ENCODE assay signal across 8 mouse cellular contexts in the genomic region with DNA sequence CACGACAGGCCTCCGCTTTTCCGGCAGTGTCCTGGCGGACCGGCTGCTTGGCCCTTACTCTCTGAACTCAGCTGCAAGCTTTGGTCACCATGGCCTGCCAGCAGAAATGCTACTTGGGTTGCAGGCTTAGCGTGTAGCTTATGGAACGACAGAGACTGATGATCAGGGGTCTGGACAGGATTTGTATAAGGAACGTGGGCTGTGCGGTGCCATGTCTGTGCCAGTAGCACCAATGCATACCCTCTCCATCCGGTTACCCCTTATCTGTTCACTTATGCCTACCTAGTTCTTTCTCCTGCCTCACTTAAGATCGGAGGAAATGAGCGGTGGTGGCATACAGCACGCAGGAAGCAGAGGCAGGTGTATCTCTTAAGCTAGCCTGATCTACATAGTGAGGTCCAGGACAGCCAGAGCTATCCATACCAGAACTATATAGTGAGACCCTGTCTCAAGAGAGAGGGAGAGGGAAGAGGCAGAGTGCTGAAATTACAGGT. TPM values are rescaled to one million over a fixed set of nuclear protein-coding genes. Genes with fewer than 3 reads are reported as not detected.
DNase-seq lines count a peak whose midpoint lies in the region; ATAC-seq and TF ChIP-seq lines count a peak whose summit lies in the region.

No protein-coding gene starts in this region.

- TF ChIP-seq CTCF in cortical plate, adult 2 months (IDR thresholded peaks at IDR 0.05; ENCODE audit: extremely low read depth, insufficient read depth, low read length), result no peak
- no peak for TF ChIP-seq CTCF in hindbrain, postnatal 0 days (IDR thresholded peaks at IDR 0.05; ENCODE audit: low read depth)

- no peak for ATAC-seq in hindbrain, postnatal 0 days
- 0 out of 2 replicates have a peak, but pooled peaks have one; percentile 1 for ATAC-seq in midbrain, embryonic 16.5 days

- peak; percentile 22 for DNase-seq in kidney, postnatal 14 days
- DNase-seq in kidney, adult 11 months, result no peak
- no peak for DNase-seq in hindbrain, postnatal 0 days (ENCODE audit: low spot score)
- no peak for DNase-seq in retina, postnatal 1 day
- no peak for DNase-seq in urinary bladder, adult 18-20 months (ENCODE audit: low spot score in 2 of 2)
- no peak for DNase-seq in layer of hippocampus, adult 18-20 months (ENCODE audit: low spot score in 2 of 2)

- no peaks in the 10 kb centered on the region for H3K27me3 ChIP-seq in hindbrain, postnatal 0 days (ENCODE audit: insufficient read depth, low read length)
- no peaks in the 10 kb centered on the region for H3K27me3 ChIP-seq in midbrain, embryonic 16.5 days (ENCODE audit: control insufficient read depth, insufficient read depth, low read depth, low read length)

- H3K4me2 ChIP-seq in hindbrain, postnatal 0 days (ENCODE audit: low read depth, low read length), result peak overlapping the region; percentile 78
- H3K4me2 ChIP-seq in midbrain, embryonic 16.5 days (ENCODE audit: low read length), result peak overlapping the region; percentile 93

- no peaks in the 10 kb centered on the region for H3K9me3 ChIP-seq in hindbrain, postnatal 0 days (ENCODE audit: low read length)
- H3K9me3 ChIP-seq in midbrain, embryonic 16.5 days (replicated peaks; ENCODE audit: control insufficient read depth, low read length, poor library complexity, severe bottlenecking), result no peaks in the 10 kb centered on the region

- H3K4me3 ChIP-seq in cortical plate, adult 2 months (ENCODE audit: insufficient read depth, low read length), result peak overlapping the region; percentile 41
- H3K4me3 ChIP-seq in hindbrain, postnatal 0 days (ENCODE audit: low read length), result peak overlapping the region; percentile 47
- peak overlapping the region; percentile 57 for H3K4me3 ChIP-seq in midbrain, embryonic 16.5 days (ENCODE audit: low read depth, low read length)

- H3K27ac ChIP-seq in cortical plate, adult 2 months (ENCODE audit: insufficient read depth, low read length), result peak overlapping the region; percentile 72
- H3K27ac ChIP-seq in hindbrain, postnatal 0 days, result peak overlapping the region; percentile 97
- H3K27ac ChIP-seq in midbrain, embryonic 16.5 days (ENCODE audit: low read length), result peak overlapping the region; percentile 95

- no peak for TF ChIP-seq POLR2A in cortical plate, adult 2 months (IDR thresholded peaks at IDR 0.05; ENCODE audit: extremely low read depth, insufficient read depth, low read length)

- H3K4me1 ChIP-seq in cortical plate, adult 2 months (ENCODE audit: control insufficient read depth, insufficient read depth, low read length), result peaks cover 3% of the 10 kb centered on the region
- peaks cover 7% of the 10 kb centered on the region; the same call in 1 of the 2 replicates for H3K4me1 ChIP-seq in hindbrain, postnatal 0 days (ENCODE audit: insufficient read depth, low read length)
- peaks cover 30% of the 10 kb centered on the region for H3K4me1 ChIP-seq in midbrain, embryonic 16.5 days (ENCODE audit: control insufficient read depth, insufficient read depth, low read length)

- H3K36me3 ChIP-seq in hindbrain, postnatal 0 days (ENCODE audit: insufficient read depth, low read length), result no peaks in the 10 kb centered on the region
- H3K36me3 ChIP-seq in midbrain, embryonic 16.5 days (ENCODE audit: control insufficient read depth, insufficient read depth, low read length), result no peaks in the 10 kb centered on the region

- WGBS in hindbrain, postnatal 0 days, result 22% methylated on average over 13 of the region's 13 CpGs
- 28% methylated on average over 13 of the region's 13 CpGs for WGBS in midbrain, embryonic 16.5 days

- peak overlapping the region; percentile 70 for H3K9ac ChIP-seq in hindbrain, postnatal 0 days (replicated peaks; ENCODE audit: low read length)
- peak overlapping the region; percentile 87 for H3K9ac ChIP-seq in midbrain, embryonic 16.5 days (ENCODE audit: low read depth, low read length)

RNA-seq across cellular contexts. Expression of a gene that starts 0.9 kb away (rescaled TPM):
- 133 and 140 TPM in 2 replicates for polyA plus RNA-seq in cortical plate, adult 2 months (2012; rRNA removed)
- 87.3 and 89.0 TPM in 2 replicates for total RNA-seq in hindbrain, postnatal 0 days (2014; rRNA removed)
- polyA plus RNA-seq in hindbrain, postnatal 0 days (2015; fragmentation: Nextera tagmentation; extraction: Ambion mirVana), result 146 and 151 TPM in 2 replicates
- polyA plus RNA-seq in midbrain, embryonic 16.5 days (2015; fragmentation: Nextera tagmentation; extraction: Ambion mirVana), result 204 and 211 TPM in 2 replicates
- total RNA-seq in layer of hippocampus, adult 18-20 months (2021), result 100 to 1,000 TPM; 218 to 230 TPM

RNA-seq across cellular contexts. Expression of a gene that starts 15.9 kb away (rescaled TPM):
- polyA plus RNA-seq in cortical plate, adult 2 months (2012; rRNA removed), result 19.1 and 22.2 TPM in 2 replicates
- 4.8 and 9.5 TPM in 2 replicates for total RNA-seq in hindbrain, postnatal 0 days (2014; rRNA removed)
- 6.5 and 6.7 TPM in 2 replicates for polyA plus RNA-seq in hindbrain, postnatal 0 days (2015; fragmentation: Nextera tagmentation; extraction: Ambion mirVana)
- polyA plus RNA-seq in midbrain, embryonic 16.5 days (2015; fragmentation: Nextera tagmentation; extraction: Ambion mirVana), result 4.4 and 5.9 TPM in 2 replicates
- total RNA-seq in layer of hippocampus, adult 18-20 months (2021), result 10 to 100 TPM; 22.9 to 23.7 TPM

RNA-seq across cellular contexts. Expression of a gene that starts 21.4 kb away (rescaled TPM):
- polyA plus RNA-seq in cortical plate, adult 2 months (2012; rRNA removed), result 5.6 and 6.0 TPM in 2 replicates
- 4.0 and 7.5 TPM in 2 replicates for total RNA-seq in hindbrain, postnatal 0 days (2014; rRNA removed)
- polyA plus RNA-seq in hindbrain, postnatal 0 days (2015; fragmentation: Nextera tagmentation; extraction: Ambion mirVana), result 3.5 and 4.0 TPM in 2 replicates
- polyA plus RNA-seq in midbrain, embryonic 16.5 days (2015; fragmentation: Nextera tagmentation; extraction: Ambion mirVana), result 3.0 and 3.5 TPM in 2 replicates
- 1 to 10 TPM; 4.2 to 5.1 TPM for total RNA-seq in layer of hippocampus, adult 18-20 months (2021)

RNA-seq across cellular contexts. Expression of a gene that starts 44.8 kb away (rescaled TPM):
- 24.2 and 25.8 TPM in 2 replicates for polyA plus RNA-seq in cortical plate, adult 2 months (2012; rRNA removed)
- total RNA-seq in hindbrain, postnatal 0 days (2014; rRNA removed), result 31.1 and 33.0 TPM in 2 replicates
- 22.9 and 23.5 TPM in 2 replicates for polyA plus RNA-seq in hindbrain, postnatal 0 days (2015; fragmentation: Nextera tagmentation; extraction: Ambion mirVana)
- 17.2 and 17.3 TPM in 2 replicates for polyA plus RNA-seq in midbrain, embryonic 16.5 days (2015; fragmentation: Nextera tagmentation; extraction: Ambion mirVana)
- 10 to 100 TPM; 17.2 to 17.8 TPM for total RNA-seq in layer of hippocampus, adult 18-20 months (2021)

RNA-seq across cellular contexts. Expression of a gene that starts 44.8 kb away (rescaled TPM):
- polyA plus RNA-seq in cortical plate, adult 2 months (2012; rRNA removed), result 13.4 and 13.9 TPM in 2 replicates
- total RNA-seq in hindbrain, postnatal 0 days (2014; rRNA removed), result 17.4 and 19.7 TPM in 2 replicates
- 20.8 and 23.1 TPM in 2 replicates for polyA plus RNA-seq in hindbrain, postnatal 0 days (2015; fragmentation: Nextera tagmentation; extraction: Ambion mirVana)
- 19.4 and 19.6 TPM in 2 replicates for polyA plus RNA-seq in midbrain, embryonic 16.5 days (2015; fragmentation: Nextera tagmentation; extraction: Ambion mirVana)
- 10 to 100 TPM; 12.7 to 14.0 TPM for total RNA-seq in layer of hippocampus, adult 18-20 months (2021)
